Mouse (Mus musculus): ENCODE measurements around the gene Dnajc6.

DNA sequence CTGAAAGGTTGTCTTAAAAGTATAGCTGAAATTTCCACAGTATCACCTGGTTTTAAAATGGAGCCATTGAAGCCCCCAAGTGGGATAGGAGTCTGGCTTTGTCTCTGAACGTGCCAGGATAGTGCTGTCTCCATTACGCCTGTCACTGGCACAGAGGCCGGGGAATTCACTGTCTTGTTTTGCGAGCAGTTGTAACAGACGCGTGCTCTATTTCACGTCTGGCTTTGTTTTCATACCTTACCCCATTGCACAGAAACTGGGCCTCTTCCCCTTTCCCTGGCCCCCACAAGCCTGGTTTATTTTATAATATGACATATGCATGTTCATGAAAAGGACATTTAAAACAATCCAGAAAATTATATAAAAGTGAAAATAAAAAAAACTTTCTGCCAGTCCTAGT lies 66.4 kb downstream of the Dnajc6 start:
- TF ChIP-seq CTCF (IDR thresholded peaks at IDR 0.05; ENCODE audit: insufficient read depth, low read length) (no peak), POLR2A (IDR thresholded peaks at IDR 0.05; ENCODE audit: borderline replicate concordance, extremely low read depth, low read depth, low read length) (no peak)

Data from lung, adult 2 months (tissue).